Mouse (Mus musculus) liver, adult 2 months (tissue): Measurements from ENCODE around the gene Cfap57. TPM values are rescaled to one million over a fixed set of nuclear protein-coding genes. Genes with fewer than 3 reads are reported as not detected.
A peak's percentile ranks its signal among the peaks of the same experiment; 100 is the strongest.

Experiments used
- DNase-seq: peaks from one replicate; pipeline ENCODE4 v3.0.0-alpha.2; 2011; ENCODE audit warnings: low read depth, low spot score; ENCODE audit errors: extremely low read depth
- H3K27ac ChIP-seq: fragments of 200-500 bp; replicated peaks from 2 replicates; pipeline ENCODE4 v1.5.1; 2012; ENCODE audit warnings: low read depth, mild to moderate bottlenecking, control low read depth, inconsistent platforms, low read length; ENCODE audit not compliant: insufficient read depth
- H3K27me3 ChIP-seq: fragments of 200-500 bp; 2 replicates; pipeline ENCODE4 v1.6.1; 2012; ENCODE audit warnings: mild to moderate bottlenecking, moderate library complexity, low read length, inconsistent platforms; ENCODE audit not compliant: control insufficient read depth, insufficient read depth
- H3K36me3 ChIP-seq: fragments of 200-500 bp; 2 replicates; pipeline ENCODE4 v1.6.1; 2012; ENCODE audit warnings: low read length, inconsistent platforms; ENCODE audit not compliant: control insufficient read depth, insufficient read depth
- H3K4me1 ChIP-seq: fragments of 200-500 bp; 2 replicates; pipeline ENCODE4 v1.6.1; 2011; ENCODE audit warnings: low read length; ENCODE audit not compliant: control insufficient read depth, insufficient read depth
- H3K4me3 ChIP-seq: fragments of 200-500 bp; 2 replicates; pipeline ENCODE4 v1.5.1; 2011; ENCODE audit warnings: low read depth, mild to moderate bottlenecking, control low read depth, low read length, moderate library complexity; ENCODE audit not compliant: insufficient read depth
- H3K79me2 ChIP-seq: fragments of 200-500 bp; 2 replicates; pipeline ENCODE4 v1.6.1; 2012; ENCODE audit warnings: inconsistent platforms, mild to moderate bottlenecking, low read length, moderate library complexity; ENCODE audit not compliant: control insufficient read depth, insufficient read depth
- H3K9ac ChIP-seq: fragments of 200-500 bp; 2 replicates; pipeline ENCODE4 v1.6.1; 2012; ENCODE audit warnings: low read depth, mild to moderate bottlenecking, control low read depth, inconsistent platforms, low read length
- CTCF ChIP-seq: fragments of 200-500 bp; IDR thresholded peaks from 2 replicates; pipeline ENCODE4 v1.5.1; 2011; ENCODE audit warnings: low read depth, low read length, control low read depth
- POLR2A ChIP-seq: fragments of 200-500 bp; IDR thresholded peaks from 2 replicates; pipeline ENCODE4 v1.6.1; 2011; ENCODE audit warnings: low read length, control low read depth; ENCODE audit not compliant: insufficient read depth; ENCODE audit errors: extremely low read depth
- WGBS: fragments of 180-500 bp; shearing (Covaris S2); methylation state at CpG from one replicate; pipeline ENCODE4 v1.1.7; 2018; 5-methylcytosine and 5-hydroxymethylcytosine counted together
- polyA plus RNA-seq: library from polyadenylated mRNA; depleted of rRNA; stranded (reverse); fragments of >200 nt; gene quantifications from 2 replicates; pipeline ENCODE4 v1.2.3, GENCODE M21; 2012; rRNA removed
- total RNA-seq: library from RNA; depleted of rRNA; stranded (reverse); fragments of >200 nt; gene quantifications from 2 replicates; pipeline ENCODE4 v1.2.3, GENCODE M21; 2014; rRNA removed

The Cfap57 gene
- total RNA-seq (not detected in 2 replicates), polyA plus RNA-seq (not detected in 2 replicates)

DNA sequence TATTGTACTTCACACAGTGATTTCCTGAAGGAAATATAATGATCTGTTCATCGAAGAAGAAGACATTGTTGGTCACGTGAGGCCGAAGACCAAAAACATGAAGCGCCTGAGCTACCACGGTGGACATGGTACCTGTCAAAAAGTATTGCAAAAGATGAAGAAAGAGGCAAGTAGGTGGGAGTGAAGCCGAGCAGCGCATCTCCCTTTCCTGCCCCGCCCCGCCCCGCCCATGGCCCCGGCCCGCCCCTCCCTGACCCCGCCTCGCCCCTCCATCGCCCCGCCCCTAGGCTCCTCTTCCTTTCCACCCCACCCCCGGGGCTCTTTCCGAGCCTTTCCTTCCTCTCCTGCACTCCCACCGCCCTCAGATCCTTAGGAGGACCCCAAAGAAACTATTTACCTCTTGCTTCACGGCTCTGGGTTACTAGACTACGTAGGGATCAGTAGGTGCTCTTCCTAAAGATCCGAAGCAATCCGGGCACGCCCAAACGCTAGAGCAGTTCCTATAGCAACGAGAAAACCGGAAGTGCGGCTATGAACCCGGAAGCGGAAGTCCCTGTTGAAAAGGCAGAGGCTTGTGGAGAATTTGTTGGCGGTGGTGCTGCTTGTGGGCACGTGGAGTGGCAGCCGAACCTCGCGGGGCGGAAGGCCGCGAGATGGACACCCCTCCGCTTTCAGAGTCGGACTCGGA lies at the start of gene Cfap57, which contains the start of gene Ebna1bp2:
TSS of gene Cfap57 (minus strand) at position 499 of the 688 bp plus-strand sequence.
TSS of gene Ebna1bp2 (plus strand) at position 521 of the 688 bp plus-strand sequence.
- Histone ChIP-seq H3K27me3 (no peaks in the 10 kb centered on the region), H3K79me2 (peaks cover 4% of the 10 kb centered on the region; the same call in 1 of the 2 replicates), H3K9ac (peak within 1 kb of the TSS; percentile 76), H3K4me3 (peak within 1 kb of the TSS; percentile 87), H3K27ac (no peak within 1 kb of the TSS), H3K36me3 (peaks cover 14% of the 10 kb centered on the region; the same call in 1 of the 2 replicates), H3K4me1 (peaks cover 4% of the 10 kb centered on the region; the same call in 1 of the 2 replicates)
- DNase-seq: peak; percentile 88
- WGBS: 2% methylated on average over 35 of the region's 41 CpGs
- TF ChIP-seq CTCF: no peak
- 0 out of 2 replicates have a peak, but pooled peaks have one; percentile 21 for TF ChIP-seq POLR2A

- TF ChIP-seq CTCF (no peak), POLR2A (no peak)
- Histone ChIP-seq H3K4me1 (no peaks in the 10 kb centered on the region), H3K4me3 (no peak within 1 kb of the TSS), H3K36me3 (no peaks in the 10 kb centered on the region), H3K27ac (no peak within 1 kb of the TSS), H3K9ac (no peak within 1 kb of the TSS), H3K79me2 (no peaks in the 10 kb centered on the region), H3K27me3 (peaks cover 3% of the 10 kb centered on the region; the same call in 1 of the 2 replicates)
- DNase-seq: no peak
These were observed 38.1 kb upstream of the Cfap57 start, which contains the start of gene Olfr62 for GRCm38 (mm10) chr4:118658652-118659051. Olfr62 (plus strand) TSS chr4:118658952.

DNA sequence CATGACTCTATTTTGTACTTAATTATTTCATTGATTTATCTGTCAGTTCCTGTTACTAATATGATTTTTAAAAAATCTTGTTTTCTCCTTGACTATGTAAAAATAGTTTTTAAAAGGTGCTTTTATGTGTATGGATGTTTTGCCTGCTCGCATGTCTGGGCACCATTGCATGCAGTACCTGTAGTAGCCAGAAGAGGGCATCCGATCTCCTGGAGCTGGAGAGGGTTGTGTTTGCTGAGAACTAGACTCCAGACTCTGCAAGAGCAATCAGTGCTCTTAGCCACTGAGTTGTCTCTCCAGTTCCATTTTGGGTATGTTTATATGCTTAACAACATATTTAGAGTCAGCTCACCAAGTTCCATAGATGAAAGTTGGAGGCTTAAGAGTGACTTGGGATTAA lies 24.7 kb upstream of the Cfap57 start:
- H3K27ac ChIP-seq: no peak overlapping the region
- no peaks in the 10 kb centered on the region for H3K27me3 ChIP-seq
- DNase-seq: peak; percentile 32
- no peaks in the 10 kb centered on the region for H3K36me3 ChIP-seq
- peak; percentile 81 for TF ChIP-seq CTCF
- TF ChIP-seq POLR2A: no peak
- H3K4me1 ChIP-seq: no peaks in the 10 kb centered on the region
- no peak overlapping the region for H3K9ac ChIP-seq
- no peak overlapping the region for H3K4me3 ChIP-seq
- H3K79me2 ChIP-seq: no peaks in the 10 kb centered on the region
- 3% methylated on average over 2 of the region's 2 CpGs for WGBS

DNA sequence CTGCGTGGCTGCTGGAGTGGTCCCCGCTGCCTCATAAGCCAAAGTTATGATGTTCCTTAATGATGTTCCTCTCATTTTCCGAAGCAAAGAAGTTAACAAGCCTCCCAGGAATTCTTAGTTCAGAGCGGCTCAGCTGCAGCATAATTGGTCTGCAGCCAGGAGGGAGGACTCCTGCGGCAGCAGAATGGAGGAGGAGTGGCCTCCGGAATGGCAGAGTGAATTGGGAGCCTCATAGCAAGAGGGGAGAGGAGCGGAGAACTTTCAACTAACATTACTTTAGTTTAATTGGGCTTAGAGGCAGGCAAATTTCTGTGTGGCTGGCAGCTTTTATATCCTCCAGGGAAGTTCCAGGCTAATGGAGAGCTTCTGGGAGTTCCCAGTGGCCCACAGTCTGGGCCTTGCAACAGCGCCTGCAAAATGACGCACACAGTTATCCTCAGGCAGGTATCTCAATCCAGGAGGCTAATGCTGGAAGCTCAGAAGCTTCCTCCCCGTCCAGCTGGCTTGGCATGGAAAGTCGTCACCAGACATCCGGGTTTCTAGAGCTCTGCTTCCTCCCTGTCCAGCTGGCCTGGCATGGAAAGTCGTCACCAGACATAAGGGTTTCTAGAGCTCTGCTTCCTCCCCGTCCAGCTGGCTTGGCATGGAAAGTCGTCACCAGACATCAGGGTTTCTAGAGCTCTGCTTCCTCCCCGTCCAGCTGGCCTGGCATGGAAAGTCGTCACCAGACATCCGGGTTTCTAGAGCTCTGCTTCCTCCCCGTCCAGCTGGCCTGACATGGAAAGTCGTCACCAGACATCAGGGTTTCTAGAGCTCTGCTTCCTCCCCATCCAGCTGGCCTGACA lies 22.0 kb upstream of the Cfap57 start:
- Histone ChIP-seq H3K4me3 (no peak overlapping the region), H3K79me2 (no peaks in the 10 kb centered on the region), H3K4me1 (no peaks in the 10 kb centered on the region), H3K9ac (no peak overlapping the region), H3K36me3 (no peaks in the 10 kb centered on the region), H3K27ac (no peak overlapping the region), H3K27me3 (no peaks in the 10 kb centered on the region)
- TF ChIP-seq POLR2A (no peak), CTCF (no peak)
- DNase-seq: no peak
- 52% methylated on average over 20 of the region's 20 CpGs for WGBS

GRCm38 (mm10) chr4:118630261-118630660 lies 9.7 kb upstream of the Cfap57 start:
- DNase-seq: no peak
- WGBS: 95% methylated on average over 5 of the region's 5 CpGs
- H3K4me3 ChIP-seq: no peak overlapping the region
- TF ChIP-seq CTCF: no peak
- no peak for TF ChIP-seq POLR2A
- no peaks in the 10 kb centered on the region for H3K4me1 ChIP-seq
- no peak overlapping the region for H3K9ac ChIP-seq
- H3K79me2 ChIP-seq: no peaks in the 10 kb centered on the region
- H3K27ac ChIP-seq: no peak overlapping the region
- H3K27me3 ChIP-seq: no peaks in the 10 kb centered on the region
- H3K36me3 ChIP-seq: peaks cover 19% of the 10 kb centered on the region; the same call in 1 of the 2 replicates
